Mouse (Mus musculus): Measurements from ENCODE around the gene Vgll4. TPM values are rescaled to one million over a fixed set of nuclear protein-coding genes. Genes with fewer than 3 reads are reported as not detected.
A peak's percentile ranks its signal among the peaks of the same experiment; 100 is the strongest.

Gene Vgll4
- total RNA-seq (2012; rRNA removed): 17.1 and 25.5 TPM in 2 replicates

DNA sequence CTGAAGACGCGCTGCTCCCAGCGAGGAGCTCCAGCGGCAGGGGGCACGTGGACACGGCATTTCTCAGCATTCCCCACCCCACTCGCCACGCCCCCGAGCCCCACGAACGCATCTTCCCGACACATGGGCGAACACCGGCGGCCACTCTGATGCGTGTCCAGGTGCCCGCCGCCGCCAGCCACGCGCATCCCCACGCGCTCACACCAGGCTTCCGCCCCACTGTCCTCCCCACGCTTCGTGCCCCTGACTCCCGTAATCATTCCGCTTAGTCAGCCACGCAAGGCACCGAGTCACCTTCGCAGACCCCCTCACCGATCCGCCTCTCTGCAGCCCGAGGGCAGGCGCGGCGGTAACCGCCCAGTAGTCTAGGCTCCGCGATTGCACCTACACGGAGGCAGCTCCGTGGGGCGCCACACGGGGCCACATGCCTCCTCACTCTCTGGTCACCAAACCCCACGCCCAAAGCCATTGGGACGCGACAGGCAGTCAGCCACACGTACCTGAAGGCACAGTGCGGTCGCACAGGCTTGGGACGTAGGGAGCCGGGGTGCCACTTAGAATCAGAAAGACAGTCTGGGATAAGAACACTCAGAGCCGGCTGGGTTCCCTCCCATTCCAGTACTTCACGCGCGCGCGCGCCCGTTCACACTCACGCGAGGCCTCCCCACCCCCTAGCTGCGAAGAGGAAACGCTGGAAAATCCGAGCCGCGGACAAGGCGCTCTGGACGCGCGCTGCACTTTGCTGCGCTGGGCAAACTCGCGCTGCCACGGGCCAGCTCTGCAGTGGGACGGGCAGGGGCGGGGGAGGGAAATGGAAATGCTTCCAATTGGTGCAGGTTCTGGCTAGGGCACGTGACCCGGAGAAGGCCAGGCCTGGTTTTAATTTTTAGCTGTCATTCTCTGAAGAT lies at the start of gene Vgll4:
Gene Vgll4, minus strand, starts transcription at position 782 of the 908 bp plus-strand sequence.
- Histone ChIP-seq H3K27ac (ENCODE audit: insufficient read depth, low read depth, low read length, poor library complexity, severe bottlenecking) (no peak within 1 kb of the TSS), H3K4me1 (ENCODE audit: control insufficient read depth in 2 of 2, insufficient read depth in 2 of 2, low read length in 2 of 2, poor library complexity in 1 of 2) (0 out of 4 replicates have a peak, but pooled peaks cover 0 to 3% of the 10 kb centered on the region in 2 experiments), H3K9me3 (ENCODE audit: control insufficient read depth, insufficient read depth, low read depth, low read length) (no peaks in the 10 kb centered on the region), H3K36me3 (ENCODE audit: control insufficient read depth, insufficient read depth, low read length, poor library complexity, severe bottlenecking) (no peaks in the 10 kb centered on the region), H3K9ac (ENCODE audit: insufficient read depth, low read depth, low read length, poor library complexity, severe bottlenecking) (peak within 1 kb of the TSS; percentile 79), H3K4me3 (ENCODE audit: insufficient read depth in 1 of 2, low read depth in 1 of 2, low read length in 2 of 2, poor library complexity in 1 of 2, severe bottlenecking in 1 of 2) (peak within 1 kb of the TSS; percentile 72 to 90)
- TF ChIP-seq ZNF384 (IDR thresholded peaks at IDR 0.05; ENCODE audit: low read depth, low read length) (no peak), MAFK (IDR thresholded peaks at IDR 0.05; ENCODE audit: insufficient read depth, low read depth, low read length) (no peak), ZC3H11A (IDR thresholded peaks at IDR 0.05; ENCODE audit: borderline replicate concordance, low read depth, low read length) (no peak), CHD2 (IDR thresholded peaks at IDR 0.05; ENCODE audit: low read depth, low read length) (no peak), HCFC1 (IDR thresholded peaks at IDR 0.05; ENCODE audit: borderline replicate concordance, insufficient read depth, low read length) (no peak)
- in situ Hi-C loops (cut with MboI; ENCODE audit: low sequenced_read_pairs in 2 of 2, unreplicated experiment in 2 of 2): no loop called here
- peak; percentile 39 for DNase-seq (ENCODE audit: low read depth, low spot score)

DNA sequence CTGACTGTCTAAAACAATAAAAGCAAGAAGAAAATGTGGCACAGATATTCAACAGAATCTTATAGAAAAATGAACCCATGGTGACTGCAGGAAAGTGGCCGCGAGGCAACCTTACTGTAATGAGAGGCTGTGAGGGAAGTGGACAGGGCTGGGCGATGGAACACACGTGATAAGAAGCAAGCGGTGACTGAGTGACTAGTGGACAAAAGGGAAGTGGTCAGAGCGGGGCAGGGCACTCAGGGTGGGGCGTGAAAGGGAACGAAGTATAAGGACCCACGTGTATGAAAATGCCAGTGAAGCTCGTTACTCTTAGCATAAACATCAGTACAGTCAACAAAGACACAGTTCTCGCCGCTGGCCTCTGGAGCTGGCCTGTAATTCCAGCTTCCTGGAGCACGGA lies 45.7 kb upstream of the Vgll4 start:
- no peak for DNase-seq (ENCODE audit: low read depth, low spot score)
- H3K9ac ChIP-seq (ENCODE audit: insufficient read depth, low read depth, low read length, poor library complexity, severe bottlenecking): no peak overlapping the region
- H3K27ac ChIP-seq (ENCODE audit: insufficient read depth, low read depth, low read length, poor library complexity, severe bottlenecking): no peak overlapping the region
- in situ Hi-C loops (cut with MboI; ENCODE audit: low sequenced_read_pairs in 2 of 2, unreplicated experiment in 2 of 2): loop anchor here in 1 of 2 experiments (25.0 kb wide), 1 partner anchor 103 kb away; no protein-coding TSS in a partner anchor
- H3K9me3 ChIP-seq (ENCODE audit: control insufficient read depth, insufficient read depth, low read depth, low read length): no peaks in the 10 kb centered on the region
- TF ChIP-seq ZC3H11A (IDR thresholded peaks at IDR 0.05; ENCODE audit: borderline replicate concordance, low read depth, low read length) (no peak), MAFK (IDR thresholded peaks at IDR 0.05; ENCODE audit: insufficient read depth, low read depth, low read length) (no peak), CHD2 (IDR thresholded peaks at IDR 0.05; ENCODE audit: low read depth, low read length) (no peak), ZNF384 (IDR thresholded peaks at IDR 0.05; ENCODE audit: low read depth, low read length) (no peak), HCFC1 (IDR thresholded peaks at IDR 0.05; ENCODE audit: borderline replicate concordance, insufficient read depth, low read length) (no peak)
- no peaks in the 10 kb centered on the region for H3K4me1 ChIP-seq (ENCODE audit: control insufficient read depth in 2 of 2, insufficient read depth in 2 of 2, low read length in 2 of 2, poor library complexity in 1 of 2)
- no peak overlapping the region for H3K4me3 ChIP-seq (ENCODE audit: insufficient read depth in 1 of 2, low read depth in 1 of 2, low read length in 2 of 2, poor library complexity in 1 of 2, severe bottlenecking in 1 of 2)
- peaks cover 34% of the 10 kb centered on the region for H3K36me3 ChIP-seq (ENCODE audit: control insufficient read depth, insufficient read depth, low read length, poor library complexity, severe bottlenecking)

DNA sequence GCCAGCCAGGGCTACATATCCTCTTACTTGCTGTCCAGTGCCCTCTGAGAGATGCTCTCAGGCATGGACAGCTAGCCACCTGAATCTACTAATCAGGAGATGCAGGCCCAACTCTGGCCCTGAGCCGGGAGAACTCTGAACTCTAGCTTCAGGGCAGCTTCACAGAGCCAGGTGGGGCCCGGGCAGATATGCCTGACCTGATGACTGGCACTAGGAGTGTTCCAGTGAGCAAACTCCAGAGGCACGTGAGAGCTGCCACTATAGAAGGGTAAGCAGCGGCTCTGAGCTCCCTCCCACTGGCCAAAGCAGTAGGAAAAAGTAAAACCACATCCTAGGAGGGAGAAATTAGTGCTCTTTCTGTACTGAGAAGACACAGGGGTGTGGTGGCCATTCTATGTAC lies 43.8 kb upstream of the Vgll4 start:
- H3K27ac ChIP-seq (ENCODE audit: insufficient read depth, low read depth, low read length, poor library complexity, severe bottlenecking): no peak overlapping the region
- no peak overlapping the region for H3K9ac ChIP-seq (ENCODE audit: insufficient read depth, low read depth, low read length, poor library complexity, severe bottlenecking)
- H3K9me3 ChIP-seq (ENCODE audit: control insufficient read depth, insufficient read depth, low read depth, low read length): no peaks in the 10 kb centered on the region
- DNase-seq (ENCODE audit: low read depth, low spot score): no peak
- no peak for TF ChIP-seq HCFC1 (IDR thresholded peaks at IDR 0.05; ENCODE audit: borderline replicate concordance, insufficient read depth, low read length)
- no peak for TF ChIP-seq ZC3H11A (IDR thresholded peaks at IDR 0.05; ENCODE audit: borderline replicate concordance, low read depth, low read length)
- TF ChIP-seq MAFK (IDR thresholded peaks at IDR 0.05; ENCODE audit: insufficient read depth, low read depth, low read length): no peak
- H3K36me3 ChIP-seq (ENCODE audit: control insufficient read depth, insufficient read depth, low read length, poor library complexity, severe bottlenecking): peaks cover 39% of the 10 kb centered on the region
- no peaks in the 10 kb centered on the region for H3K4me1 ChIP-seq (ENCODE audit: control insufficient read depth in 2 of 2, insufficient read depth in 2 of 2, low read length in 2 of 2, poor library complexity in 1 of 2)
- H3K4me3 ChIP-seq (ENCODE audit: insufficient read depth in 1 of 2, low read depth in 1 of 2, low read length in 2 of 2, poor library complexity in 1 of 2, severe bottlenecking in 1 of 2): no peak overlapping the region
- in situ Hi-C loops (cut with MboI; ENCODE audit: low sequenced_read_pairs in 2 of 2, unreplicated experiment in 2 of 2): loop anchor here in 1 of 2 experiments (25.0 kb wide), 1 partner anchor 101 kb away; no protein-coding TSS in a partner anchor

- Histone ChIP-seq H3K4me1 (ENCODE audit: control insufficient read depth in 2 of 2, insufficient read depth in 2 of 2, low read length in 2 of 2, poor library complexity in 1 of 2) (peaks cover 0 to 2% of the 10 kb centered on the region in 2 experiments; a peak in 1 of 4 replicates), H3K27ac (ENCODE audit: insufficient read depth, low read depth, low read length, poor library complexity, severe bottlenecking) (no peak overlapping the region), H3K36me3 (ENCODE audit: control insufficient read depth, insufficient read depth, low read length, poor library complexity, severe bottlenecking) (peaks cover 38% of the 10 kb centered on the region), H3K4me3 (ENCODE audit: insufficient read depth in 1 of 2, low read depth in 1 of 2, low read length in 2 of 2, poor library complexity in 1 of 2, severe bottlenecking in 1 of 2) (no peak overlapping the region), H3K9me3 (ENCODE audit: control insufficient read depth, insufficient read depth, low read depth, low read length) (no peaks in the 10 kb centered on the region), H3K9ac (ENCODE audit: insufficient read depth, low read depth, low read length, poor library complexity, severe bottlenecking) (no peak overlapping the region)
- in situ Hi-C loops (cut with MboI; ENCODE audit: low sequenced_read_pairs in 2 of 2, unreplicated experiment in 2 of 2): loop anchor here in 1 of 2 experiments (25.0 kb wide), 1 partner anchor 99 kb away; no protein-coding TSS in a partner anchor
- DNase-seq (ENCODE audit: low read depth, low spot score): no peak
- TF ChIP-seq HCFC1 (IDR thresholded peaks at IDR 0.05; ENCODE audit: borderline replicate concordance, insufficient read depth, low read length): no peak
These were observed 42.0 kb upstream of the Vgll4 start for GRCm38 (mm10) chr6:115011792-115012191.
